Mouse (Mus musculus) embryonic facial prominence, embryonic 11.5 days (tissue): ENCODE measurements around the gene Drg1. TPM values are rescaled to one million over a fixed set of nuclear protein-coding genes. Genes with fewer than 3 reads are reported as not detected.

Experiments
- ATAC-seq: fragments of 200-750 bp; cut with Nextera tagmentation; replicated peaks from 2 replicates; pipeline ENCODE4 v1.8.0; 2017; ENCODE audit warnings: low read depth; ENCODE audit not compliant: insufficient number of reproducible peaks, low FRiP score, low TSS enrichment
- DNase-seq: peaks from one replicate; pipeline ENCODE4 v3.0.0-alpha.2; 2015; ENCODE audit warnings: low spot score
- H3K27ac ChIP-seq: fragments of 300-500 bp; sonication (generic); replicated peaks from 2 replicates; pipeline ENCODE4 v1.5.1; 2014; ENCODE audit warnings: mild to moderate bottlenecking, low read depth, low read length, control low read depth
- H3K27me3 ChIP-seq: fragments of 300-500 bp; sonication (generic); 2 replicates; pipeline ENCODE4 v1.6.1; 2014; ENCODE audit warnings: mild to moderate bottlenecking, low read length, moderate library complexity, mixed read lengths; ENCODE audit not compliant: control insufficient read depth, insufficient read depth
- H3K36me3 ChIP-seq: fragments of 300-500 bp; sonication (generic); replicated peaks from 2 replicates; pipeline ENCODE4 v1.6.1; 2014; ENCODE audit warnings: low read depth, mild to moderate bottlenecking, low read length, moderate library complexity, mixed read lengths; ENCODE audit not compliant: control insufficient read depth, insufficient read depth
- H3K4me1 ChIP-seq: fragments of 300-500 bp; sonication (generic); 2 replicates; pipeline ENCODE4 v1.6.1; 2014; ENCODE audit warnings: low read length, mixed read lengths; ENCODE audit not compliant: control insufficient read depth, insufficient read depth
- H3K4me2 ChIP-seq: fragments of 300-500 bp; sonication (generic); 2 replicates; pipeline ENCODE4 v1.6.1; 2014; ENCODE audit warnings: low read depth, mild to moderate bottlenecking, control low read depth, low read length, moderate library complexity
- H3K4me3 ChIP-seq: fragments of 300-500 bp; sonication (generic); 2 replicates; pipeline ENCODE4 v1.5.1; 2014; ENCODE audit warnings: low read depth, low read length, control low read depth
- H3K9ac ChIP-seq: fragments of 300-500 bp; sonication (generic); replicated peaks from 2 replicates; pipeline ENCODE4 v1.6.1; 2014; ENCODE audit warnings: mild to moderate bottlenecking, control low read depth, low read length
- H3K9me3 ChIP-seq: fragments of 300-500 bp; sonication (generic); replicated peaks from 2 replicates; pipeline ENCODE4 v1.6.1; 2016; ENCODE audit warnings: mild to moderate bottlenecking, low read length, inconsistent platforms, mixed read lengths; ENCODE audit not compliant: control insufficient read depth
- WGBS: fragments of 180-500 bp; shearing (Covaris S2); extraction: QIAGEN DNeasy Blood & Tissue Kit; methylation state at CpG from one replicate; pipeline ENCODE4 v1.1.7; 2014; 5-methylcytosine and 5-hydroxymethylcytosine counted together
- polyA plus RNA-seq: library from polyadenylated mRNA; unstranded; fragments of >200 nt; fragmentation: Nextera tagmentation; extraction: Ambion mirVana; gene quantifications from 2 replicates; pipeline ENCODE4 v1.2.1, GENCODE M21; 2014

The Drg1 gene
- polyA plus RNA-seq, 1 experiment from 2014 or later: 294 TPM

- peak; percentile 76 for DNase-seq
- peak; percentile 16 for ATAC-seq
- Histone ChIP-seq H3K27ac (peak within 1 kb of the TSS; percentile 100), H3K36me3 (peaks cover 2% of the 10 kb centered on the region; the same call in 1 of the 2 replicates), H3K4me2 (peak within 1 kb of the TSS; percentile 98), H3K27me3 (no peaks in the 10 kb centered on the region), H3K4me3 (peak within 1 kb of the TSS; percentile 94), H3K4me1 (peaks cover 4% of the 10 kb centered on the region), H3K9me3 (no peaks in the 10 kb centered on the region), H3K9ac (peak within 1 kb of the TSS; percentile 98)
- under 1% methylated on average over 41 of the region's 41 CpGs for WGBS
Measured at GRCm38 (mm10) chr11:3288521-3289301, 22.5 kb upstream of the Drg1 start, which contains the start of gene Patz1. TSS of gene Patz1 (plus strand) at chr11:3288874.

- H3K4me3 ChIP-seq: no peak overlapping the region
- WGBS: 58% methylated on average over 5 of the region's 5 CpGs
- no peaks in the 10 kb centered on the region; the same call in 1 of the 2 replicates for H3K4me1 ChIP-seq
- no peaks in the 10 kb centered on the region for H3K27me3 ChIP-seq
- no peaks in the 10 kb centered on the region; the same call in 1 of the 2 replicates for H3K36me3 ChIP-seq
- H3K9ac ChIP-seq: peak overlapping the region; percentile 98; the same call in 1 of the 2 replicates
- H3K4me2 ChIP-seq: peak overlapping the region; percentile 98; the same call in 1 of the 2 replicates
- no peaks in the 10 kb centered on the region for H3K9me3 ChIP-seq
- no peak overlapping the region for H3K27ac ChIP-seq
- ATAC-seq (no peak), DNase-seq (no peak)
Measured at GRCm38 (mm10) chr11:3287921-3288320, 21.7 kb upstream of the Drg1 start.

GRCm38 (mm10) chr11:3287131-3287530, 20.9 kb upstream of the Drg1 start:
- Histone ChIP-seq H3K4me2 (no peak overlapping the region), H3K27me3 (no peaks in the 10 kb centered on the region), H3K4me1 (no peaks in the 10 kb centered on the region), H3K27ac (no peak overlapping the region), H3K9me3 (no peaks in the 10 kb centered on the region), H3K4me3 (no peak overlapping the region), H3K36me3 (no peaks in the 10 kb centered on the region; the same call in 1 of the 2 replicates), H3K9ac (no peak overlapping the region)
- no peak for ATAC-seq
- DNase-seq: peak; percentile 47
- WGBS: 51% methylated on average over 6 of the region's 6 CpGs

- H3K36me3 ChIP-seq: no peaks in the 10 kb centered on the region
- ATAC-seq (no peak), DNase-seq (no peak)
- no peak overlapping the region for H3K4me3 ChIP-seq
- no peaks in the 10 kb centered on the region for H3K27me3 ChIP-seq
- H3K27ac ChIP-seq: no peak overlapping the region
- no peaks in the 10 kb centered on the region; the same call in 1 of the 2 replicates for H3K9me3 ChIP-seq
- WGBS: 77% methylated on average over 3 of the region's 3 CpGs
- no peak overlapping the region for H3K9ac ChIP-seq
- no peaks in the 10 kb centered on the region for H3K4me1 ChIP-seq
- H3K4me2 ChIP-seq: no peak overlapping the region
Measured at GRCm38 (mm10) chr11:3285940-3286339, 19.7 kb upstream of the Drg1 start.

- no peak overlapping the region for H3K9ac ChIP-seq
- DNase-seq: no peak
- 90% methylated on average over 6 of the region's 6 CpGs for WGBS
- no peaks in the 10 kb centered on the region for H3K27me3 ChIP-seq
- H3K9me3 ChIP-seq: no peaks in the 10 kb centered on the region; the same call in 1 of the 2 replicates
- no peak overlapping the region for H3K27ac ChIP-seq
- ATAC-seq: no peak
- H3K4me1 ChIP-seq: no peaks in the 10 kb centered on the region
- no peaks in the 10 kb centered on the region for H3K36me3 ChIP-seq
- no peak overlapping the region for H3K4me3 ChIP-seq
- H3K4me2 ChIP-seq: no peak overlapping the region
Measured at GRCm38 (mm10) chr11:3283645-3284044, 17.4 kb upstream of the Drg1 start.

GRCm38 (mm10) chr11:3282887-3283286, 16.7 kb upstream of the Drg1 start:
- Histone ChIP-seq H3K4me2 (no peak overlapping the region), H3K4me3 (no peak overlapping the region), H3K27me3 (no peaks in the 10 kb centered on the region), H3K36me3 (no peaks in the 10 kb centered on the region), H3K27ac (no peak overlapping the region), H3K4me1 (no peaks in the 10 kb centered on the region), H3K9me3 (no peaks in the 10 kb centered on the region; the same call in 1 of the 2 replicates), H3K9ac (no peak overlapping the region)
- 86% methylated on average over 6 of the region's 6 CpGs for WGBS
- ATAC-seq (no peak), DNase-seq (no peak)

GRCm38 (mm10) chr11:3279729-3280128, 13.5 kb upstream of the Drg1 start:
- H3K27ac ChIP-seq: no peak overlapping the region
- no peak overlapping the region for H3K4me3 ChIP-seq
- no peak for ATAC-seq
- no peak overlapping the region for H3K9ac ChIP-seq
- no peak overlapping the region for H3K4me2 ChIP-seq
- H3K9me3 ChIP-seq: no peaks in the 10 kb centered on the region; the same call in 1 of the 2 replicates
- H3K36me3 ChIP-seq: no peaks in the 10 kb centered on the region
- no peaks in the 10 kb centered on the region for H3K4me1 ChIP-seq
- DNase-seq: no peak
- WGBS: 85% methylated on average over 2 of the region's 2 CpGs
- H3K27me3 ChIP-seq: no peaks in the 10 kb centered on the region

GRCm38 (mm10) chr11:3278351-3278750, 12.1 kb upstream of the Drg1 start:
- Histone ChIP-seq H3K9me3 (no peaks in the 10 kb centered on the region; the same call in 1 of the 2 replicates), H3K36me3 (no peaks in the 10 kb centered on the region), H3K27me3 (no peaks in the 10 kb centered on the region), H3K27ac (no peak overlapping the region), H3K9ac (no peak overlapping the region), H3K4me3 (no peak overlapping the region), H3K4me2 (no peak overlapping the region), H3K4me1 (no peaks in the 10 kb centered on the region)
- 61% methylated on average over 5 of the region's 5 CpGs for WGBS
- DNase-seq (no peak), ATAC-seq (no peak)
